Mouse (Mus musculus): ENCODE results near the gene Samd8.

DNA sequence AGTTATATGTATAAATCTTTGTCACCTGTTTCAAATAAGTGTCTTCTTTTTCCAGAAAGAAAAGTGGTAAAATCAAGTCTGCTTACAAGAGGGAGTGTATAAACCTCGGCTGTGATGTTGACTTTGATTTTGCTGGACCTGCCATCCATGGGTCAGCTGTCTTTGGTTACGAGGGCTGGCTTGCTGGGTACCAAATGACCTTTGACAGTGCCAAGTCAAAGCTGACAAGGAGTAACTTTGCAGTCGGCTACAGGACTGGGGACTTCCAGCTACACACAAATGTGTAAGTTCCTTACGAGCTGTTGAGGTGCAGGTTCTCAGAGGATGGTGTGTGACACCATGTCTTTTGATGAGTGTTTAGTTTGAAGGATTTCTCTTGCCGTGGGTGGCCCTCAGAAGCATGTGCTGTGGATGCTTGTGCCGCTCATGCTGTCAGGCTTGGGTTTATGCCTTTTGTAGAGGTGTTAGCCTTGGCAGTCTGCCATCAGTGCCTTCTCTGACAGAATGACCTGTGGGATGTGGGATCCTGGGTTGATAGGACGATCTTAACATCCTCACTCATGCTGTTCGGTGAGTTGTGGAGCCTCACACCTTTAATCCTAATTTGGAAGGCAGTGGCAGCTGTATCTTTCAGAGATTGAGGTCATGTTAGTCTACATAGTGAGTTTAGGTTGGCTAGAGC lies 88.1 kb downstream of the Samd8 start:
- TF ChIP-seq CTCF (IDR thresholded peaks at IDR 0.05; ENCODE audit: low read depth, low read length) (no peak), POLR2A (IDR thresholded peaks at IDR 0.05; ENCODE audit: borderline replicate concordance, low read depth, low read length) (no peak)
